Mouse (Mus musculus) cerebellum, adult 2 months (tissue): ENCODE data around the gene Tmed9.

Source experiments
- CTCF ChIP-seq: fragments of 200-500 bp; IDR thresholded peaks from 2 replicates; pipeline ENCODE4 v1.5.1; 2011; ENCODE audit warnings: low read depth, mild to moderate bottlenecking, control low read depth, low read length, moderate library complexity, borderline replicate concordance; ENCODE audit not compliant: insufficient read depth
- POLR2A ChIP-seq: fragments of 200-500 bp; IDR thresholded peaks from 2 replicates; pipeline ENCODE4 v1.6.1; 2011; ENCODE audit warnings: low read length, control low read depth, borderline replicate concordance; ENCODE audit not compliant: insufficient read depth

GRCm38 (mm10) chr13:55591961-55592490 lies 18.5 kb downstream of the Tmed9 start:
- TF ChIP-seq CTCF (no peak), POLR2A (no peak)
